Mouse (Mus musculus) thymus, adult 2 months (tissue): Measurements from ENCODE around the gene Gm2004. TPM values are rescaled to one million over a fixed set of nuclear protein-coding genes. Genes with fewer than 3 reads are reported as not detected.
"Not testable (repeated sequence)": the region's sequence is repeated elsewhere in the genome, so short reads cannot be mapped to it uniquely, and the experiment has no call there.

Experiments
- DNase-seq: peaks from one replicate; pipeline ENCODE4 v3.0.0; 2021
- H3K27ac ChIP-seq: fragments of 200-500 bp; 2 replicates; pipeline ENCODE4 v1.5.1; 2012; ENCODE audit warnings: low read length, control low read depth; ENCODE audit not compliant: control insufficient read depth, insufficient read depth
- H3K27me3 ChIP-seq: fragments of 200-500 bp; 2 replicates; pipeline ENCODE4 v1.6.1; 2012; ENCODE audit warnings: mild to moderate bottlenecking, low read length, moderate library complexity, mixed read lengths; ENCODE audit not compliant: control insufficient read depth, insufficient read depth
- H3K36me3 ChIP-seq: fragments of 200-500 bp; 2 replicates; pipeline ENCODE4 v1.6.1; 2012; ENCODE audit warnings: mild to moderate bottlenecking, low read length, moderate library complexity; ENCODE audit not compliant: control insufficient read depth, insufficient read depth
- H3K4me1 ChIP-seq: fragments of 200-500 bp; replicated peaks from 2 replicates; pipeline ENCODE4 v1.6.1; 2012; ENCODE audit warnings: low read length; ENCODE audit not compliant: control insufficient read depth, insufficient read depth
- H3K4me3 ChIP-seq: fragments of 200-500 bp; 2 replicates; pipeline ENCODE4 v1.5.1; 2012; ENCODE audit warnings: mild to moderate bottlenecking, low read length, control low read depth, moderate library complexity; ENCODE audit not compliant: control insufficient read depth, insufficient read depth
- WGBS: fragments of 180-500 bp; shearing (Covaris S2); methylation state at CpG from one replicate; pipeline ENCODE4 v1.1.7; 2018; 5-methylcytosine and 5-hydroxymethylcytosine counted together
- polyA plus RNA-seq: library from polyadenylated mRNA; depleted of rRNA; stranded (reverse); fragments of >200 nt; gene quantifications from 2 replicates; pipeline ENCODE4 v1.2.3, GENCODE M21; 2012; rRNA removed

Gene Gm2004
- 0.17 TPM in 1 of 2 replicates, not detected in the other for polyA plus RNA-seq

- H3K27me3 ChIP-seq = not testable (repeated sequence)
- WGBS = no CpG with 5 or more reads among the region's 2 CpGs
Observed at GRCm38 (mm10) chr2:176149725-176150124, at the start of gene Gm2004. Gene Gm2004, minus strand, starts transcription at chr2:176149825.

More at GRCm38 (mm10) chr2:176149725-176150124, at the start of gene Gm2004:
- not testable (repeated sequence) for H3K4me3 ChIP-seq, DNase-seq, H3K36me3 ChIP-seq, H3K27ac ChIP-seq, H3K4me1 ChIP-seq

Other genes with a start within 250 kb of the Gm2004 start
- 0.80 and 0.97 TPM in 2 replicates for gene Zfp966, start 218.7 kb downstream of the Gm2004 start, polyA plus RNA-seq
- gene Gm2026, start 184.5 kb downstream of the Gm2004 start, polyA plus RNA-seq = 0.22 TPM in 2 replicates
- gene 2210418O10Rik, start 76.7 kb upstream of the Gm2004 start, polyA plus RNA-seq = 0.41 TPM in 1 of 2 replicates, not detected in the other
- not detected in 2 replicates for gene Gm11009, start 169.7 kb upstream of the Gm2004 start, polyA plus RNA-seq